Mouse (Mus musculus) forebrain, embryonic 10.5 days (tissue): Measurements from ENCODE around the gene Dera. TPM values are rescaled to one million over a fixed set of nuclear protein-coding genes. Genes with fewer than 3 reads are reported as not detected.

Experiments used
- DNase-seq: peaks from one replicate; pipeline ENCODE4 v3.0.0-alpha.2; 2017; ENCODE audit warnings: low spot score; ENCODE audit errors: extremely low spot score
- H3K27ac ChIP-seq: fragments of 300-500 bp; sonication (generic); 2 replicates; pipeline ENCODE4 v1.5.1; 2016; ENCODE audit warnings: mild to moderate bottlenecking
- H3K27me3 ChIP-seq: fragments of 300-500 bp; sonication (generic); 2 replicates; pipeline ENCODE4 v1.6.1; 2016; ENCODE audit warnings: mild to moderate bottlenecking; ENCODE audit not compliant: poor library complexity, severe bottlenecking
- H3K36me3 ChIP-seq: fragments of 300-500 bp; sonication (generic); replicated peaks from 2 replicates; pipeline ENCODE4 v1.6.1; 2016; ENCODE audit warnings: mild to moderate bottlenecking, moderate library complexity
- H3K4me1 ChIP-seq: fragments of 300-500 bp; sonication (generic); 2 replicates; pipeline ENCODE4 v1.6.1; 2016
- H3K4me3 ChIP-seq: fragments of 300-500 bp; sonication (generic); 2 replicates; pipeline ENCODE4 v1.5.1; 2016; ENCODE audit warnings: mild to moderate bottlenecking, moderate library complexity
- H3K9me3 ChIP-seq: fragments of 300-500 bp; sonication (generic); 2 replicates; pipeline ENCODE4 v1.6.1; 2016; ENCODE audit warnings: mild to moderate bottlenecking, moderate library complexity
- WGBS: fragments of 180-500 bp; shearing (Covaris S2); methylation state at CpG from one replicate; pipeline ENCODE4 v1.1.7; 2016; 5-methylcytosine and 5-hydroxymethylcytosine counted together
- polyA plus RNA-seq: library from polyadenylated mRNA; unstranded; fragments of >200 nt; fragmentation: Nextera tagmentation; extraction: Ambion mirVana; gene quantifications from 2 replicates; pipeline ENCODE4 v1.2.1, GENCODE M21; 2016

Dera gene
- polyA plus RNA-seq, 1 experiment from 2014 or later, result 67.2 TPM

DNA sequence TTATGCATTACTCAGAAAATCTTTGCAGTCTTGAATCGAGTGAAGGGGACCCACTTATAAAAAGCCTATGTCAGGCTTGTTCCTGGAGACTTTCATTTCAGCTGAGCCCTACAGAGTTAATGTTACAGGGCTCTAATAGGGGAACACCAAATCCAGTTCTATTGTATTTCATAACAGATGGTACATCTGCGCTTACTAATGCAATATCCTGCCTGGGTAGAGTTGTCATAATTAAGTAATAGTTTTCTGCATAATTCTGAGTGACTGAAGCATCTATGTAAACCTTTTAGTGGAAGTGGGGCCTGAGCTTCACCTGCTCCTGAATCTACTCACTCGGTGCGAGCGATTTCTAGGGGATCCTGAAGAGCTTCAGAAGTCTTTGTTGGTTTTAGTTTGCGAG is 131.3 kb downstream of the Dera start:
- Histone ChIP-seq H3K9me3 (no peaks in the 10 kb centered on the region), H3K4me1 (no peaks in the 10 kb centered on the region), H3K36me3 (no peaks in the 10 kb centered on the region), H3K27me3 (no peaks in the 10 kb centered on the region), H3K27ac (no peak overlapping the region), H3K4me3 (no peak overlapping the region)
- 93% methylated on average over 6 of the region's 6 CpGs for WGBS
- no peak for DNase-seq

DNA sequence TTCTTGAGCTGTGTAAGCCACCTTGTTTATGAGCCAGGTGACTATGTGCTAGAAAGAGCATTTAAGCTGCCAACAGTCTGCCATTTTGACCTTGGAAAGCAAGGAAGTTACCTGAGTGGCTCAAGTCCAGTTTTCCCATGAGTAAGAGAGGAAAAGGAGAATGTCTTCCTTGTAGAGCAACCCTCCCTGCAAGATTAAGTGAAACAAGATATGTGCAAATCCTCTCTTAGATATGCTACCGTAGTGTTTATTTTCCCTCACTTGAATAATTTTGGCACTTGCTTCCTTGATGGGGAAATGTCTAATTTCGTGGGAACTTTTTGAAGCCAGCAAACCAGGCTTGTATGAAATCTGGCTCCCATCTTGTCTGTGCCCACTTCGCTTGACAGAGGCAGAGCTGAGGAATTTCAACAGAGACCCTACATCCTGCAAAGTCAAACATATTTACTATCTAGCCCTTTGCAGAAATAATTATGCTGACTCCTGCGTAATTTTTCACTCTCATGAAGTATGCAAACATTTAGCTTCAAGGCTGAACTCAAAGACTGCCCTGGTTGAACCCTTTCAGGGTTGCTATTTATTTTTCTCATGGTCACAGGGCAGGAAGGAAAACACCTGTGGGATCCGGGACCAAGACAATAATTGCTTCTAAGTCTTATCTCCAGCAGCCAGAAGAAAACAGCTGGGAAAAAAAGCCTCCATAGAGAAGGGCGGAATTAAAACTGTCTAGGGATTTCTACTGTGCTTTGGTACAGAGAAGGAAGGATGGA is 132.0 kb downstream of the Dera start:
- Histone ChIP-seq H3K27ac (no peak overlapping the region), H3K36me3 (no peaks in the 10 kb centered on the region), H3K4me3 (no peak overlapping the region), H3K27me3 (no peaks in the 10 kb centered on the region), H3K4me1 (no peaks in the 10 kb centered on the region), H3K9me3 (no peaks in the 10 kb centered on the region)
- DNase-seq, result no peak
- 85% methylated on average over 6 of the region's 6 CpGs for WGBS

DNA sequence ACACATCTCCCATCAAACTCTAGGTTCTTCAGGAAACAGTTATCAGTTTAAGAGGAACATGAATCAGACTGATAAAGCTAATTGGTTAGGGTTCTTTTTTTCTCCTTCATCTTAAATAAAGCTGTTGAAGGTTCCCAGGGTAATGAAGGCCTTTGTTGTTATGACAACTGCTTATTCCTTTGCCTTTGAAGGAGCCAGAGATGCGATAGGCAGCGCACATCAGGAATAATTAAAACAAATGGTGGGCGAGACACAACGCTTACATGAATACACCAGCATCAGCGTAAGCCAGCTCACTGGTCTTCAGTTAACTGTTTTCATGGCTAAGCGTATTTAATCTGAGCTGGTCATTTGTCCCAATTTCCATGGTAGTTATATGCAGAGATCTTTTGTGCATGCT is 132.9 kb downstream of the Dera start:
- no peaks in the 10 kb centered on the region for H3K27me3 ChIP-seq
- H3K9me3 ChIP-seq, result no peaks in the 10 kb centered on the region
- no peaks in the 10 kb centered on the region for H3K4me1 ChIP-seq
- H3K27ac ChIP-seq, result no peak overlapping the region
- no peak overlapping the region for H3K4me3 ChIP-seq
- H3K36me3 ChIP-seq, result no peaks in the 10 kb centered on the region
- no peak for DNase-seq
- WGBS, result 91% methylated on average over 6 of the region's 6 CpGs

DNA sequence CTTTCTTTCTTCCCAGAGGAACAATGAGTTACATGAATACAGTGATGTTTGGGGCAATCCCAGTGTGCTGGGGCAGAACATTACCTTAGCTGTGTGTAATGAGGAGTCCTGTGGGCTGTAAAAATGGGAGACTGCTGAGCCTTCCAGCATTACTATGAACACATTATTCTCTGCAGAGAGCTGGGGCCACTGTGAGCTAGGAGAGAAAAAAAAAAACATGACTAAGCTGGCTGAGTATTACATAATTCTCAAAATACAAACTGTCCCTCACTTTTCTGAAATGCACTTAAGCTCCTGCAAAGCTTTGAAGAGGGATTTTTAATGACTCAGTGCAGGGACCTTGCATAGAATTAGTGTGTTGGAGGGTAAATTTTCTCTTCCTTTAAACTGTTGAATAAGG is 143.3 kb downstream of the Dera start:
- no peaks in the 10 kb centered on the region for H3K36me3 ChIP-seq
- no peaks in the 10 kb centered on the region for H3K4me1 ChIP-seq
- H3K4me3 ChIP-seq, result no peak overlapping the region
- H3K9me3 ChIP-seq, result no peaks in the 10 kb centered on the region
- no peak overlapping the region for H3K27ac ChIP-seq
- no peaks in the 10 kb centered on the region for H3K27me3 ChIP-seq
- no peak for DNase-seq

DNA sequence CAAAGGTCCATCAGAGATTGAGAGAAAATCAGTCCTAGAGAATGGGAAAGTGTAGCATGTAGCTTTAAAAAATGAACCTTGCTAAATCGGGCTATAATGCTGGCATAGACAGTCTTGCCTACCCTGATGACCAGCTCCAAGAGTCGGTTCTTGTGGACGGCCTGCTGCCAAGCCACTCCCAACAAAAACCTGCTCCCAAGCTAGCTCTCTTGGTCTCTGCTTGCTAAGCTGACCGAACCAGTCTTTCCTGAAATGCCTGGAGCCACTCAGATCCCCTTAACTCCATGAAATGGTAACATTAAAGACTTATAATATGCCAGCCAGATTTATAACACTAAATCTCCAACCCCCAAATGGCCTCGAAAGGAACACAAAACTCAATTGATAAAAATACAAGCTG is 146.9 kb downstream of the Dera start:
- Histone ChIP-seq H3K4me3 (no peak overlapping the region), H3K27ac (no peak overlapping the region), H3K36me3 (no peaks in the 10 kb centered on the region), H3K27me3 (no peaks in the 10 kb centered on the region), H3K4me1 (no peaks in the 10 kb centered on the region), H3K9me3 (no peaks in the 10 kb centered on the region)
- DNase-seq, result no peak
- whole genome bisulfite sequencing, result 90% methylated on average over 5 of the region's 5 CpGs

Other genes starting within 250 kb of the Dera start
- 6.8 and 8.7 TPM in 2 replicates for gene Eps8, start 99.7 kb upstream of the Dera start, polyA plus RNA-seq
- gene Strap, start 19.5 kb upstream of the Dera start, polyA plus RNA-seq, result 240 and 241 TPM in 2 replicates